In the genomic region with DNA sequence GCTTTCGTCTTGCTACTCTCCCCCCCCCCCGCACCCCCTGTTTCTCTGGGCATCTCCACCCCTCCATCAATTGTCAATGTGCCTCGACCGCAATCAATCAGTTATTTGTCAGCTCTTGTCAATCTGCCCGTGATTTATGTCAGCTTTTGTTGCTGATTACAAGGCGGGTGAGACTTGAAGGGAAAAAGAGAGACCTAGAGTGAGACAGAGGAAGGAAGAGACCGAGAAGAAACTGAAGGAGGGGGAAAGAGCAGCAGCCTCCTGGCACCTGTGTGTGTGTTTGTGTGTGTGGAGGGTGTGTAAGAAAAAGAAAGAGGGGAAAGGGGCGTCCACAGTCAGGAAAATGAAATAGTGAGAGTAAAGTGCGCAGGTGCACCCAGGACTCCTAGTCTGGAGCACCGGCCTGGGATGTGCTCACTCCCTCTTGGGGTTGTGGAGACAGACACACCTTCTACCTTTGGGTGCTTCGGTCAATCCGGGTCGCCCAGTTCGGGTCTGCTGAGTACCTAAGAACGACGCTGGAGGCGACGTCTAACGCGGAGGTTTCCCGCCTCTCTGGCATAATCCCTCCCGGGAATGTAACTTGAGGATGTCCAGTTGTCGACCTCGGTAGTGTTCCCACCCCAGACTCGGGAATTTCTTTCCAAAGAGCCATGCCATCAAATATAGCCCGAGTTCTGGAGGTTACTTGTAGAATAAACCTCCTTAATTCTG, we compare ENCODE assay signal across 8 mouse cellular contexts. TPM values are rescaled to one million over a fixed set of nuclear protein-coding genes. Genes with fewer than 3 reads are reported as not detected.
A peak's percentile ranks its signal among the peaks of the same experiment; 100 is the strongest.
DNase-seq lines count a peak whose midpoint lies in the region; ATAC-seq and TF ChIP-seq lines count a peak whose summit lies in the region.

No protein-coding gene starts in this region.

- H3K4me3 ChIP-seq in heart, postnatal 0 days (ENCODE audit: low read depth, low read length), result peak overlapping the region; percentile 72
- H3K4me3 ChIP-seq in midbrain, embryonic 13.5 days (replicated peaks), result peak overlapping the region; percentile 87

- H3K4me1 ChIP-seq in heart, postnatal 0 days (ENCODE audit: control insufficient read depth, insufficient read depth), result peaks cover 12% of the 10 kb centered on the region; the same call in 1 of the 2 replicates
- H3K4me1 ChIP-seq in midbrain, embryonic 13.5 days (replicated peaks), result peaks cover 71% of the 10 kb centered on the region

- peaks cover 81% of the 10 kb centered on the region for H3K27me3 ChIP-seq in heart, postnatal 0 days (ENCODE audit: control insufficient read depth, insufficient read depth, low read length)
- H3K27me3 ChIP-seq in midbrain, embryonic 13.5 days, result peaks cover 50% of the 10 kb centered on the region

- DNase-seq in embryo, embryonic 10 days (ENCODE audit: low spot score), result peak; percentile 71
- no peak for DNase-seq in embryo, embryonic 9.5 days (ENCODE audit: extremely low spot score)
- peak; percentile 39 for DNase-seq in embryo, embryonic 11.5 days (ENCODE audit: low read depth, low spot score)
- DNase-seq in heart, postnatal 0 days (ENCODE audit: low spot score), result no peak
- DNase-seq in kidney, postnatal 36 days, result peak; percentile 58 to 72
- DNase-seq in Muller cell, postnatal 12 days (ENCODE audit: inconsistent ontology term), result no peak
- no peak for DNase-seq in spleen, postnatal 14 days (ENCODE audit: low spot score in 2 of 2)

- no peak for ATAC-seq in heart, postnatal 0 days (ENCODE audit: insufficient read depth, low read depth)
- ATAC-seq in midbrain, embryonic 13.5 days, result no peak

- no peak for TF ChIP-seq EP300 in heart, postnatal 0 days (IDR thresholded peaks at IDR 0.05; ENCODE audit: low read depth)

- H3K9me3 ChIP-seq in heart, postnatal 0 days (replicated peaks; ENCODE audit: control insufficient read depth, low read length), result no peaks in the 10 kb centered on the region
- H3K9me3 ChIP-seq in midbrain, embryonic 13.5 days, result no peaks in the 10 kb centered on the region

- WGBS in heart, postnatal 0 days, result under 1% methylated on average over 26 of the region's 26 CpGs
- 0% methylated on average over 26 of the region's 26 CpGs for WGBS in midbrain, embryonic 13.5 days

- H3K36me3 ChIP-seq in heart, postnatal 0 days (replicated peaks; ENCODE audit: control insufficient read depth, insufficient read depth, low read length), result no peaks in the 10 kb centered on the region
- H3K36me3 ChIP-seq in midbrain, embryonic 13.5 days, result peaks cover 11% of the 10 kb centered on the region; the same call in 1 of the 2 replicates

- H3K27ac ChIP-seq in heart, postnatal 0 days (ENCODE audit: low read depth), result no peak overlapping the region
- peak overlapping the region; percentile 95 for H3K27ac ChIP-seq in midbrain, embryonic 13.5 days

- H3K9ac ChIP-seq in heart, postnatal 0 days (replicated peaks; ENCODE audit: low read depth, low read length), result no peak overlapping the region
- H3K9ac ChIP-seq in midbrain, embryonic 13.5 days (replicated peaks), result peak overlapping the region; percentile 60

- TF ChIP-seq CTCF in heart, postnatal 0 days (IDR thresholded peaks at IDR 0.05; ENCODE audit: low read depth), result no peak

- H3K4me2 ChIP-seq in heart, postnatal 0 days (ENCODE audit: low read depth, low read length), result peak overlapping the region; percentile 86
- peak overlapping the region; percentile 83 for H3K4me2 ChIP-seq in midbrain, embryonic 13.5 days (replicated peaks)

RNA-seq across cellular contexts. Expression of a gene that starts 0.7 kb away (rescaled TPM):
- total RNA-seq in heart, postnatal 0 days (2014; rRNA removed; ENCODE audit: low replicate concordance), result 1.8 and 3.5 TPM in 2 replicates
- 0.61 and 0.84 TPM in 2 replicates for polyA plus RNA-seq in heart, postnatal 0 days (2015; fragmentation: Nextera tagmentation; extraction: Ambion mirVana)
- polyA plus RNA-seq in midbrain, embryonic 13.5 days (2015; fragmentation: Nextera tagmentation; extraction: Ambion mirVana), result 8.0 and 11.0 TPM in 2 replicates

RNA-seq across cellular contexts. Expression of a gene that starts 30.8 kb away (rescaled TPM):
- 0.38 TPM in 1 of 2 replicates, not detected in the other for total RNA-seq in heart, postnatal 0 days (2014; rRNA removed; ENCODE audit: low replicate concordance)
- polyA plus RNA-seq in heart, postnatal 0 days (2015; fragmentation: Nextera tagmentation; extraction: Ambion mirVana), result 0.54 and 0.82 TPM in 2 replicates
- polyA plus RNA-seq in midbrain, embryonic 13.5 days (2015; fragmentation: Nextera tagmentation; extraction: Ambion mirVana), result 0.23 TPM in 1 of 2 replicates, not detected in the other

Comparison
In these comparisons a context has a peak if more than half of its experiments do, and no peak if none do; other contexts are left out.
1. DNase-seq: peak in embryo, embryonic 10 days (single experiment), embryo, embryonic 11.5 days (single experiment) and kidney, postnatal 36 days (2 of 2); none in embryo, embryonic 9.5 days (single experiment), heart, postnatal 0 days (single experiment), Muller cell, postnatal 12 days (single experiment) and spleen, postnatal 14 days (0 of 2).